Mouse (Mus musculus): ENCODE data around the gene Mapk3. TPM values are rescaled to one million over a fixed set of nuclear protein-coding genes. Genes with fewer than 3 reads are reported as not detected.

Mapk3 gene
- polyA plus RNA-seq, 1 experiment from 2014 or later = 122 TPM

DNA sequence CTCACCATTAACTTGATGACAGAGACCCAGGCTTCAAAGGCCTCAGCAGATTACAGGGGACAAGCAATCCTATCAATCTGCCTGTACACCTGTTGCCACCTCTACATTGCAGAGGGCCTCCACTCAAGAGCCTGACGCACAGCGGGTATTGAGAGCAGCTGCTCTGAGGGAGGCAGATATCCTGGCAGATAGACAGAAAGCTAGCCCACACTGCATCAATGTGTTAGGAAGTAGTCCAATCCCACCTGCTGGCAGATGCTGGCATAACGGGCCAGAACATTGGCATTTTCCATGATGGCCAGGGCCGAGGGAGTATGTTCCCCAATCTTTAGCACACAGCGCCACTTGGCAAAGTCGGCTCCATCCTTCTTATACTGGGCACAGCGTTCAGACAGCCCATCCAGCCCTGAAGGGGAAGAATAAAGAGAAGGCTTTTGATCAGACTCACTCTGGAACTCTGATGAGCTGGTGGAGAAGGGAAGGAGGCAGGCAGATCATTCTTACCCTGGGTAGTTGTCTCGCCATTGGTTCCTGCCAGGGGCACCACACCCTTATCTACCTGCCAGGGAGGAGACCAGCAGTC, 37.0 kb downstream of the Mapk3 start:
- no peaks in the 10 kb centered on the region for H3K9me3 ChIP-seq (ENCODE audit: control insufficient read depth, low read length)
- ATAC-seq = no peak
- 65% methylated on average over 8 of the region's 8 CpGs for WGBS
- no peaks in the 10 kb centered on the region for H3K27me3 ChIP-seq (replicated peaks; ENCODE audit: control insufficient read depth, insufficient read depth, low read length)
- H3K9ac ChIP-seq (ENCODE audit: low read depth, low read length) = no peak overlapping the region
- peak overlapping the region; percentile 88 for H3K4me3 ChIP-seq (ENCODE audit: low read length)
- H3K27ac ChIP-seq (ENCODE audit: low read length) = no peak overlapping the region
- peaks cover 39% of the 10 kb centered on the region for H3K4me1 ChIP-seq (ENCODE audit: control insufficient read depth, insufficient read depth, low read length)
- H3K36me3 ChIP-seq (ENCODE audit: control insufficient read depth, insufficient read depth, low read length) = peaks cover 11% of the 10 kb centered on the region
- peak overlapping the region; percentile 86; the same call in 1 of the 2 replicates for H3K4me2 ChIP-seq (ENCODE audit: low read depth, low read length)

GRCm38 (mm10) chr7:126797411-126798126, 38.2 kb downstream of the Mapk3 start, which contains the start of gene Fam57b:
Gene Fam57b (plus strand): TSS chr7:126797668.
- H3K9me3 ChIP-seq (ENCODE audit: control insufficient read depth, low read length) = no peaks in the 10 kb centered on the region
- 0 out of 2 replicates have a peak, but pooled peaks have one; percentile 12 for ATAC-seq

DNA sequence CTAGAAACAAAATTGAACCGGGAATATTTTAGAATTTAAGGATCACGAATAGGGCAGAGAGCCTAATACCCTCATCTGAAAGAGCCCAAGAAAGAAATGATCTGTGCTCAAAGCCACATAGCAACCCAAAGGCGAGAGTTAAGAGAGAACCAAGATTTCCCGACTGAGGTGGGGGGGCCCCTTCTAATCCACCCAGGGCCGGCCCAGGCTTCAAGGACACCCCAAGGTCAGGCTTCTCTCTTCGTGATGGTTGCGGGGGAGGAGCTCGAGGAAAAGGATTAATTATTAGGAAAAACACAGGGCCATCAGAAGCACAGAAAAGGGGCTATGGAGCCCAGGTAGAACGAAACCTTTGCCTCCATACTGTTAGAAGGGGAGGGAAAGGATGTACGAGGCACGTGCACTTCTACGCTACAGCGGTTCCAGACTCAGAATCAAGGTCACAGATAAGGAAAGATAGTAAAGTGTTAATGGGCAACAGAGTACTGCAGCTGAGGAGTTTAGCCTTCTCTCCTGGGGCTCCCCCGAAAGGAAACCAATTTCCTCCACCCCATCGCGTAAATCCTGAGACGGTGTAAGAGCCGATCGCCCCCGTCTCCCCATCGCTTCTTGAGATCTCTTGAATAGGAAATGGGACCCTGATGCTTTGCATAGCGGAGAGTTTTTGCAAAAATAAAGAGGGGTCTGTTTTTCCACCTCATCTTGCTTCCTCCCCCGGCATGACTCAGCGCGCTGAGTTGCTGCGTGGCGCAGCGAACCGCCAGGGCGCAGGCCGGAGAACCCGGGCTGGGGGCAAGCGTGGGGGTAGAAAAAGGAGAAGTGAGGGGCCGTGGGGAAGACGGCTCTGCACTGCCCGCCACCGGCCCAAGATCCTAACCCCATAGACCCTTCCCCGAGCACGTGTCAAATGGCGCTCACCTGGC, 39.0 kb downstream of the Mapk3 start:
- Histone ChIP-seq H3K36me3 (ENCODE audit: control insufficient read depth, insufficient read depth, low read length) (peaks cover 11% of the 10 kb centered on the region), H3K9ac (ENCODE audit: low read depth, low read length) (peak overlapping the region; percentile 95), H3K4me1 (ENCODE audit: control insufficient read depth, insufficient read depth, low read length) (peaks cover 32% of the 10 kb centered on the region), H3K9me3 (ENCODE audit: control insufficient read depth, low read length) (no peaks in the 10 kb centered on the region), H3K27ac (ENCODE audit: low read length) (peak overlapping the region; percentile 98), H3K4me3 (ENCODE audit: low read length) (peak overlapping the region; percentile 88), H3K4me2 (ENCODE audit: low read depth, low read length) (peak overlapping the region; percentile 86), H3K27me3 (replicated peaks; ENCODE audit: control insufficient read depth, insufficient read depth, low read length) (no peaks in the 10 kb centered on the region)
- no peak; the same call in 1 of the 2 replicates for ATAC-seq
- WGBS = under 1% methylated on average over 40 of the region's 40 CpGs

More at GRCm38 (mm10) chr7:126797411-126798126, 38.2 kb downstream of the Mapk3 start, which contains the start of gene Fam57b:
- Histone ChIP-seq H3K36me3 (ENCODE audit: control insufficient read depth, insufficient read depth, low read length) (peaks cover 11% of the 10 kb centered on the region), H3K4me2 (ENCODE audit: low read depth, low read length) (peak within 1 kb of the TSS; percentile 86), H3K27me3 (replicated peaks; ENCODE audit: control insufficient read depth, insufficient read depth, low read length) (no peaks in the 10 kb centered on the region), H3K27ac (ENCODE audit: low read length) (peak within 1 kb of the TSS; percentile 98), H3K4me1 (ENCODE audit: control insufficient read depth, insufficient read depth, low read length) (peaks cover 39% of the 10 kb centered on the region), H3K4me3 (ENCODE audit: low read length) (peak within 1 kb of the TSS; percentile 88), H3K9ac (ENCODE audit: low read depth, low read length) (peak within 1 kb of the TSS; percentile 95)
- 18% methylated on average over 21 of the region's 21 CpGs for WGBS

DNA sequence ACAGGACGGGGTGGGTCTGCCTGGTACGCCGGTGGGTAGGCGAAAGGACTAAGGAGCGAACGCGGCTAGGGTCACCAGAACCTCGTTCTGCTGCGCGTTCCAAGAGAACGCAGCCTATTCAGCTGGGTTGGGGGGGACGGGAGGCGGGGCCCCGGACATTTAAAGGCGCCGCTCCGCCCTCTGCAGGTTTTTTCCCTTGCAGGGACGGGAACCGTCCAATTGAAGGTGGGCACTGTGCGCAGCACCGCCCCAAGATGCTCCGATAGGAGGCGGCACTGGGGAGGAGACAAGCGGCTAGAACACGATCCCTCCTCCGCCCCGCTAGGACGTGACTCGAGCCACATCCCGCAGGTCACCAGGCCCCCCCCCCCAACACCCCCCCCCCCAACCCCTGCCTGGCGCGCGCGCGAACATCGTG, 39.7 kb downstream of the Mapk3 start:
- Histone ChIP-seq H3K36me3 (ENCODE audit: control insufficient read depth, insufficient read depth, low read length) (peaks cover 11% of the 10 kb centered on the region), H3K27me3 (replicated peaks; ENCODE audit: control insufficient read depth, insufficient read depth, low read length) (no peaks in the 10 kb centered on the region), H3K4me2 (ENCODE audit: low read depth, low read length) (peak overlapping the region; percentile 86), H3K4me1 (ENCODE audit: control insufficient read depth, insufficient read depth, low read length) (peaks cover 32% of the 10 kb centered on the region), H3K9me3 (ENCODE audit: control insufficient read depth, low read length) (no peaks in the 10 kb centered on the region), H3K9ac (ENCODE audit: low read depth, low read length) (peak overlapping the region; percentile 95), H3K27ac (ENCODE audit: low read length) (peak overlapping the region; percentile 99), H3K4me3 (ENCODE audit: low read length) (peak overlapping the region; percentile 88)
- ATAC-seq = peak; percentile 96
- under 1% methylated on average over 31 of the region's 36 CpGs for WGBS

DNA sequence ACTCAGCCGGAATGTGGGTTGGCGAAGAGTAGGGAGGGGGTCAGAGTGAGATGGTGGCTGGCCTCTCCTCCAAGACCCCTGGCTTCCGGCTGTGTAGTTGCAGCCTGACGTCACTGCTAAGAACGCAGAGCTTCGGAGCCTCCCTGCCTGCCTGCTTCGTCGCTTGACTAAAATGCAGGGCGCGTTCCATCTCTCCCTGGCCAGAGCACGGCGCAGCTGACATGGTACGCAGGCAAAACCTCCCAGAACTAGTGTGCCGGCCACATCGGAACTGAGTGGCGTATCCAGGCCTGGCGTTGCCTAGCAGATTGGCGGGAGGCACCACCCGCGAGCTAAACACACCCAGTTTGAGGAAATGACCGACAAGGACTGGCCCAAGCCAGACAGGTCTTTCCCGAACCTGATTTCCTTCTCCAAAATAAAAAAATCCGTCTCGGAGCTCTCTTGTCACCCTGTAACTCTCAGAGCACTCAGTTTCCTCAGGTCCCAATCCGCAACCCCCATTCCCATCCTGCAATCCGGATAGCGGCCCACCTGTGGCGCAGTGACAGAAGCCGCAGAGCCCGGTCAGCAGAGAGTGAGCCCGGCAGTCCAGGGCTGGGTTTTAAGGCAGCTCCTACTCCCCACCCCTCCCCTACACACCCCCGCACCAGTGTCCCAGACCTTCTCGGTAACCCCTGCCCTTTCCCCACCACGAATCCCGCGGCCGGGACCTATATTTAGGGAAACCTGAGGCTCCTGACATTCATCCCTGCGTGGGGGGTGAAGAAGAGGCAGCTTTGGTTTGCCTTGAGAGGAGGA, 40.3 kb downstream of the Mapk3 start:
- Histone ChIP-seq H3K27ac (ENCODE audit: low read length) (peak overlapping the region; percentile 99), H3K27me3 (replicated peaks; ENCODE audit: control insufficient read depth, insufficient read depth, low read length) (no peaks in the 10 kb centered on the region), H3K4me2 (ENCODE audit: low read depth, low read length) (peak overlapping the region; percentile 76), H3K9ac (ENCODE audit: low read depth, low read length) (peak overlapping the region; percentile 77), H3K9me3 (ENCODE audit: control insufficient read depth, low read length) (no peaks in the 10 kb centered on the region), H3K4me3 (ENCODE audit: low read length) (peak overlapping the region; percentile 88), H3K4me1 (ENCODE audit: control insufficient read depth, insufficient read depth, low read length) (peaks cover 32% of the 10 kb centered on the region), H3K36me3 (ENCODE audit: control insufficient read depth, insufficient read depth, low read length) (peaks cover 11% of the 10 kb centered on the region)
- WGBS = 3% methylated on average over 38 of the region's 38 CpGs
- peak; percentile 87 for ATAC-seq

- peaks cover 32% of the 10 kb centered on the region for H3K4me1 ChIP-seq (ENCODE audit: control insufficient read depth, insufficient read depth, low read length)
- H3K9ac ChIP-seq (ENCODE audit: low read depth, low read length) = peak overlapping the region; percentile 77
- H3K27ac ChIP-seq (ENCODE audit: low read length) = peak overlapping the region; percentile 99
- no peaks in the 10 kb centered on the region for H3K27me3 ChIP-seq (replicated peaks; ENCODE audit: control insufficient read depth, insufficient read depth, low read length)
- 66% methylated on average over 5 of the region's 5 CpGs for WGBS
- no peak for ATAC-seq
- no peaks in the 10 kb centered on the region for H3K9me3 ChIP-seq (ENCODE audit: control insufficient read depth, low read length)
- peak overlapping the region; percentile 76 for H3K4me2 ChIP-seq (ENCODE audit: low read depth, low read length)
- peaks cover 11% of the 10 kb centered on the region for H3K36me3 ChIP-seq (ENCODE audit: control insufficient read depth, insufficient read depth, low read length)
- peak overlapping the region; percentile 88 for H3K4me3 ChIP-seq (ENCODE audit: low read length)
These were observed 41.1 kb downstream of the Mapk3 start for GRCm38 (mm10) chr7:126800269-126801056.

DNA sequence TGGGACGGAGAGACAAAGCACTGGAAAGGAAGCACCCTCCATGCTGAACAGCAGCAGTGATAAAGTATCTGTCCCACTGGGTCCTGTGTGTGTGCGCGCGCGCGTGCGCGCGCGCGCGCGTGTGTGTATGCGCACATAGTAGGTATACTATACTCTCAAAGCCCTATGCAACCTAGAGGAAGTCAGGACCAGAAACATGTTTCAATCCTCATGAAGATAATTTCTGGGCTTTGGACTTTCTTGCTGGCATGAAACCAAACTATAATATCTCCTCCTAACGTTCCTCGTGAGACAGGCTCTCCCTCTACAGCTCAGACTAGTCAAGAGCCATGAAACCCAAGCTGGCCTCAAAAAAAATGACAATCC, 41.6 kb downstream of the Mapk3 start:
- peaks cover 10% of the 10 kb centered on the region for H3K36me3 ChIP-seq (ENCODE audit: control insufficient read depth, insufficient read depth, low read length)
- H3K4me2 ChIP-seq (ENCODE audit: low read depth, low read length) = no peak overlapping the region
- no peaks in the 10 kb centered on the region for H3K9me3 ChIP-seq (ENCODE audit: control insufficient read depth, low read length)
- H3K27me3 ChIP-seq (replicated peaks; ENCODE audit: control insufficient read depth, insufficient read depth, low read length) = no peaks in the 10 kb centered on the region
- ATAC-seq = no peak
- H3K4me3 ChIP-seq (ENCODE audit: low read length) = no peak overlapping the region
- peak overlapping the region; percentile 77; the same call in 1 of the 2 replicates for H3K9ac ChIP-seq (ENCODE audit: low read depth, low read length)
- no peak overlapping the region for H3K27ac ChIP-seq (ENCODE audit: low read length)
- peaks cover 31% of the 10 kb centered on the region for H3K4me1 ChIP-seq (ENCODE audit: control insufficient read depth, insufficient read depth, low read length)
- WGBS = 90% methylated on average over 16 of the region's 16 CpGs
